Mouse (Mus musculus): ENCODE data around the gene Gm12184. TPM values are rescaled to one million over a fixed set of nuclear protein-coding genes. Genes with fewer than 3 reads are reported as not detected.

Gm12184 gene
- total RNA-seq, 1 experiment = 12.2 TPM

- in situ Hi-C loops (cut with MboI; ENCODE audit: low sequenced_read_pairs in 2 of 2, unreplicated experiment in 2 of 2) = no loop called here
- Histone ChIP-seq H3K9ac (ENCODE audit: insufficient read depth, low read depth, low read length, poor library complexity, severe bottlenecking) (peak overlapping the region; percentile 88), H3K4me1 (ENCODE audit: control insufficient read depth in 2 of 2, insufficient read depth in 2 of 2, low read length in 2 of 2, poor library complexity in 1 of 2) (peaks cover 0 to 2% of the 10 kb centered on the region in 2 experiments; a peak in 1 of 4 replicates), H3K9me3 (ENCODE audit: control insufficient read depth, insufficient read depth, low read depth, low read length) (no peaks in the 10 kb centered on the region), H3K36me3 (ENCODE audit: control insufficient read depth, insufficient read depth, low read length, poor library complexity, severe bottlenecking) (peaks cover 25% of the 10 kb centered on the region), H3K27ac (ENCODE audit: insufficient read depth, low read depth, low read length, poor library complexity, severe bottlenecking) (no peak overlapping the region), H3K4me3 (ENCODE audit: insufficient read depth in 1 of 2, low read depth in 1 of 2, low read length in 2 of 2, poor library complexity in 1 of 2, severe bottlenecking in 1 of 2) (peak overlapping the region; percentile 96 to 99)
- no peak for TF ChIP-seq ZNF384 (IDR thresholded peaks at IDR 0.05; ENCODE audit: low read depth, low read length)
- TF ChIP-seq HCFC1 (IDR thresholded peaks at IDR 0.05; ENCODE audit: borderline replicate concordance, insufficient read depth, low read length) = no peak
- TF ChIP-seq CHD2 (IDR thresholded peaks at IDR 0.05; ENCODE audit: low read depth, low read length) = no peak
- no peak for TF ChIP-seq ZC3H11A (IDR thresholded peaks at IDR 0.05; ENCODE audit: borderline replicate concordance, low read depth, low read length)
- TF ChIP-seq MAFK (IDR thresholded peaks at IDR 0.05; ENCODE audit: insufficient read depth, low read depth, low read length) = no peak
- no peak for DNase-seq (ENCODE audit: low read depth, low spot score)
Measured at GRCm38 (mm10) chr11:48815851-48816250, 10.6 kb downstream of the Gm12184 start.

- Histone ChIP-seq H3K36me3 (ENCODE audit: control insufficient read depth, insufficient read depth, low read length, poor library complexity, severe bottlenecking) (peaks cover 26% of the 10 kb centered on the region), H3K9ac (ENCODE audit: insufficient read depth, low read depth, low read length, poor library complexity, severe bottlenecking) (no peak overlapping the region), H3K27ac (ENCODE audit: insufficient read depth, low read depth, low read length, poor library complexity, severe bottlenecking) (no peak overlapping the region), H3K4me1 (ENCODE audit: control insufficient read depth in 2 of 2, insufficient read depth in 2 of 2, low read length in 2 of 2, poor library complexity in 1 of 2) (peaks cover 0 to 2% of the 10 kb centered on the region in 2 experiments; a peak in 1 of 4 replicates), H3K4me3 (ENCODE audit: insufficient read depth in 1 of 2, low read depth in 1 of 2, low read length in 2 of 2, poor library complexity in 1 of 2, severe bottlenecking in 1 of 2) (no peak overlapping the region), H3K9me3 (ENCODE audit: control insufficient read depth, insufficient read depth, low read depth, low read length) (no peaks in the 10 kb centered on the region)
- DNase-seq (ENCODE audit: low read depth, low spot score) = no peak
- in situ Hi-C loops (cut with MboI; ENCODE audit: low sequenced_read_pairs in 2 of 2, unreplicated experiment in 2 of 2) = no loop called here
- no peak for TF ChIP-seq CHD2 (IDR thresholded peaks at IDR 0.05; ENCODE audit: low read depth, low read length)
- no peak for TF ChIP-seq ZC3H11A (IDR thresholded peaks at IDR 0.05; ENCODE audit: borderline replicate concordance, low read depth, low read length)
- TF ChIP-seq MAFK (IDR thresholded peaks at IDR 0.05; ENCODE audit: insufficient read depth, low read depth, low read length) = no peak
- no peak for TF ChIP-seq ZNF384 (IDR thresholded peaks at IDR 0.05; ENCODE audit: low read depth, low read length)
- no peak for TF ChIP-seq HCFC1 (IDR thresholded peaks at IDR 0.05; ENCODE audit: borderline replicate concordance, insufficient read depth, low read length)
Measured at GRCm38 (mm10) chr11:48813782-48814181, 12.7 kb downstream of the Gm12184 start.

GRCm38 (mm10) chr11:48810142-48810541, 16.3 kb downstream of the Gm12184 start:
- in situ Hi-C loops (cut with MboI; ENCODE audit: low sequenced_read_pairs in 2 of 2, unreplicated experiment in 2 of 2) = no loop called here
- Histone ChIP-seq H3K4me1 (ENCODE audit: control insufficient read depth in 2 of 2, insufficient read depth in 2 of 2, low read length in 2 of 2, poor library complexity in 1 of 2) (peaks cover 0 to 3% of the 10 kb centered on the region in 2 experiments; a peak in 1 of 4 replicates), H3K4me3 (ENCODE audit: insufficient read depth in 1 of 2, low read depth in 1 of 2, low read length in 2 of 2, poor library complexity in 1 of 2, severe bottlenecking in 1 of 2) (no peak overlapping the region), H3K27ac (ENCODE audit: insufficient read depth, low read depth, low read length, poor library complexity, severe bottlenecking) (no peak overlapping the region), H3K36me3 (ENCODE audit: control insufficient read depth, insufficient read depth, low read length, poor library complexity, severe bottlenecking) (peaks cover 46% of the 10 kb centered on the region), H3K9me3 (ENCODE audit: control insufficient read depth, insufficient read depth, low read depth, low read length) (no peaks in the 10 kb centered on the region), H3K9ac (ENCODE audit: insufficient read depth, low read depth, low read length, poor library complexity, severe bottlenecking) (no peak overlapping the region)
- TF ChIP-seq ZNF384 (IDR thresholded peaks at IDR 0.05; ENCODE audit: low read depth, low read length) (no peak), ZC3H11A (IDR thresholded peaks at IDR 0.05; ENCODE audit: borderline replicate concordance, low read depth, low read length) (no peak), MAFK (IDR thresholded peaks at IDR 0.05; ENCODE audit: insufficient read depth, low read depth, low read length) (no peak)
- DNase-seq (ENCODE audit: low read depth, low spot score) = no peak

- H3K4me3 ChIP-seq (ENCODE audit: insufficient read depth in 1 of 2, low read depth in 1 of 2, low read length in 2 of 2, poor library complexity in 1 of 2, severe bottlenecking in 1 of 2) = no peak overlapping the region
- TF ChIP-seq CHD2 (IDR thresholded peaks at IDR 0.05; ENCODE audit: low read depth, low read length) (no peak), ZC3H11A (IDR thresholded peaks at IDR 0.05; ENCODE audit: borderline replicate concordance, low read depth, low read length) (no peak), HCFC1 (IDR thresholded peaks at IDR 0.05; ENCODE audit: borderline replicate concordance, insufficient read depth, low read length) (no peak), MAFK (IDR thresholded peaks at IDR 0.05; ENCODE audit: insufficient read depth, low read depth, low read length) (no peak), ZNF384 (IDR thresholded peaks at IDR 0.05; ENCODE audit: low read depth, low read length) (no peak)
- no peak for DNase-seq (ENCODE audit: low read depth, low spot score)
- no peak overlapping the region for H3K9ac ChIP-seq (ENCODE audit: insufficient read depth, low read depth, low read length, poor library complexity, severe bottlenecking)
- in situ Hi-C loops (cut with MboI; ENCODE audit: low sequenced_read_pairs in 2 of 2, unreplicated experiment in 2 of 2) = no loop called here
- H3K4me1 ChIP-seq (ENCODE audit: control insufficient read depth in 2 of 2, insufficient read depth in 2 of 2, low read length in 2 of 2, poor library complexity in 1 of 2) = peaks cover 0 to 3% of the 10 kb centered on the region in 2 experiments; a peak in 1 of 4 replicates
- H3K9me3 ChIP-seq (ENCODE audit: control insufficient read depth, insufficient read depth, low read depth, low read length) = no peaks in the 10 kb centered on the region
- no peak overlapping the region for H3K27ac ChIP-seq (ENCODE audit: insufficient read depth, low read depth, low read length, poor library complexity, severe bottlenecking)
- H3K36me3 ChIP-seq (ENCODE audit: control insufficient read depth, insufficient read depth, low read length, poor library complexity, severe bottlenecking) = peaks cover 51% of the 10 kb centered on the region
Measured at GRCm38 (mm10) chr11:48809434-48809830, 17.0 kb downstream of the Gm12184 start.

All from ES-E14 (cell line).